Mouse (Mus musculus) neural tube, embryonic 15.5 days (tissue): ENCODE results near the gene Klhl25. TPM values are rescaled to one million over a fixed set of nuclear protein-coding genes. Genes with fewer than 3 reads are reported as not detected.
"Not testable (repeated sequence)": the region's sequence is repeated elsewhere in the genome, so short reads cannot be mapped to it uniquely, and the experiment has no call there.

Experiments used
- ATAC-seq: fragments of 200-750 bp; cut with Nextera tagmentation; 2 replicates; pipeline ENCODE4 v1.8.0; 2017; ENCODE audit warnings: mild to moderate bottlenecking, moderate TSS enrichment, moderate library complexity; ENCODE audit not compliant: low FRiP score
- H3K27ac ChIP-seq: fragments of 300-500 bp; sonication (generic); replicated peaks from 2 replicates; pipeline ENCODE4 v1.5.1; 2015; ENCODE audit warnings: mild to moderate bottlenecking, inconsistent platforms
- H3K27me3 ChIP-seq: fragments of 300-500 bp; sonication (generic); replicated peaks from 2 replicates; pipeline ENCODE4 v1.6.1; 2015; ENCODE audit warnings: inconsistent platforms
- H3K36me3 ChIP-seq: fragments of 300-500 bp; sonication (generic); 2 replicates; pipeline ENCODE4 v1.6.1; 2015; ENCODE audit warnings: inconsistent platforms
- H3K4me1 ChIP-seq: fragments of 300-500 bp; sonication (generic); 2 replicates; pipeline ENCODE4 v1.6.1; 2015; ENCODE audit warnings: inconsistent platforms
- H3K4me2 ChIP-seq: fragments of 300-500 bp; sonication (generic); 2 replicates; pipeline ENCODE4 v1.6.1; 2015; ENCODE audit warnings: inconsistent platforms, mild to moderate bottlenecking, moderate library complexity
- H3K4me3 ChIP-seq: fragments of 300-500 bp; sonication (generic); replicated peaks from 2 replicates; pipeline ENCODE4 v1.5.1; 2015; ENCODE audit warnings: mild to moderate bottlenecking, inconsistent platforms
- H3K9ac ChIP-seq: fragments of 300-500 bp; sonication (generic); replicated peaks from 2 replicates; pipeline ENCODE4 v1.6.1; 2015; ENCODE audit warnings: mild to moderate bottlenecking, inconsistent platforms
- H3K9me3 ChIP-seq: fragments of 300-500 bp; sonication (generic); replicated peaks from 2 replicates; pipeline ENCODE4 v1.6.1; 2016; ENCODE audit warnings: inconsistent platforms
- WGBS: fragments of 180-500 bp; shearing (Covaris S2); methylation state at CpG from one replicate; pipeline ENCODE4 v1.1.7; 2015; ENCODE audit warnings: mixed read lengths; 5-methylcytosine and 5-hydroxymethylcytosine counted together
- polyA plus RNA-seq: library from polyadenylated mRNA; unstranded; fragments of >200 nt; fragmentation: Nextera tagmentation; extraction: Ambion mirVana; gene quantifications from 2 replicates; pipeline ENCODE4 v1.2.1, GENCODE M21; 2015

Klhl25 gene
- polyA plus RNA-seq, 1 experiment from 2014 or later, result 22.0 TPM

DNA sequence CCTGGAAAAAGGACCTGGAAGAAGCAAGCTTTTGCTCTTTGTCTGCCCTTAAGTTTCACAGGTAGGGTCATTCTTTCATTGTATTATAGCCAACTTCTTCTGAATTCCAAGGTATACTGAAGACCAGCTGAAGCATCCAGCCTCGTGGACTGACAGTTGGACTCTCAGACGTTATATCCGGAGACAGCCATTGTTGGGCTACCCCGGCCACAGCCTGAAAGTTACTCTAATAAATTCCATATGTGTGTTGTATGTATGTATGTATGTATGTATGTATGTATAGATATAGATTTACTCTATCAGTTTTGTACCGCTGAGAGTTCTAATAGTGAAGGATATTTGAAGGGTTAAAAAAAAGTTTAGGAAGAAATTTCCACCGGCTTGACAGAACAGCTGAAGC lies 621 bp upstream of the Klhl25 start:
- Histone ChIP-seq H3K9ac (peak overlapping the region; percentile 90), H3K27ac (peak overlapping the region; percentile 69), H3K4me2 (peak overlapping the region; percentile 92), H3K4me1 (peaks cover 36% of the 10 kb centered on the region), H3K9me3 (no peaks in the 10 kb centered on the region), H3K4me3 (peak overlapping the region; percentile 97), H3K36me3 (no peaks in the 10 kb centered on the region), H3K27me3 (no peaks in the 10 kb centered on the region)
- WGBS, result 24% methylated on average over 6 of the region's 6 CpGs
- ATAC-seq, result no peak

DNA sequence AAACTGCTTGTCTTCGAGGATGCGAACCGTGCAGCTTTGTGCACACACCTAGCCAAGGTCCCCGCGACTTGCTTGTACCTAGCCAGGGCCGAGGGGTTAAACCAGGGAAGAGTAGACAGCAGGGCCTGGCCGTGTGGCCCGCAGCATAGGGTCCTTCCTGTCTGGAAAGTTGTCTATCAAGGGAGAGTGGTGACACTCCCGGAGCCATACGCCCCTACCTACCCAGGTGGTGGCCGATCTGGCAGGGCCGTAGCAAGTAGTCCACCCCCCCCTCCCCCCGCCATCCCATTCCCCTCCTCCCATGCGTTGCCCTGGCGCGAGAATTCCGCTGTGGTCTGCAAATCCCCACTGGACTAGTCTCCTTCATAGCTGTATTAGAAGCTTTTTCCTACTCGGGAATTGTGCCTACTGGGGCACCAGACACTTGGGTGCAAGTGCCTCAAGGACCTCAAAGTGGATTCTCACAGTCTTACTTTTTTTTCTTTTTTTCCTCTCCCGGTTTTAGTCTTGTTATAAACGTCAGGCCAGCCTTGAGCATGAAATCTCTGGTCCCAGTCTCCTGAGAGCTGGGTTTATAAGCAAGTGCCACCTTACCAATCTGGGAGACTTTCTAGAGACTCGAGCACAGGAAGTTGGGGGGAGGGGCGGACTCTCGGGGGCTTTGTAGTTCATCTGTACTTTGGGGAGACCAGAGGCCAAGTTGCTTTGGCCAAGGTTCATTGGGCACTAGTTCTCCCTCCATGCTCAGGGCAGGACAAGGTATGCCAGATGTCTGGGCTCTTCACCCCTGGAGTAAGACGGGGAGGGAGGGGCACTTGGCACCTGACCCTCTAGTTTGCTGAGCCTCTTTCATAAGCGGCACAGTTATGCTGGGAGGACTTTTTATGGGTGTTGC lies 913 bp downstream of the Klhl25 start:
- Histone ChIP-seq H3K9ac (peak overlapping the region; percentile 90), H3K27me3 (no peaks in the 10 kb centered on the region), H3K4me2 (peak overlapping the region; percentile 92), H3K4me1 (peaks cover 52% of the 10 kb centered on the region), H3K36me3 (no peaks in the 10 kb centered on the region), H3K9me3 (no peaks in the 10 kb centered on the region), H3K27ac (peak overlapping the region; percentile 82), H3K4me3 (peak overlapping the region; percentile 97)
- ATAC-seq, result peak; percentile 38
- under 1% methylated on average over 24 of the region's 25 CpGs for WGBS

DNA sequence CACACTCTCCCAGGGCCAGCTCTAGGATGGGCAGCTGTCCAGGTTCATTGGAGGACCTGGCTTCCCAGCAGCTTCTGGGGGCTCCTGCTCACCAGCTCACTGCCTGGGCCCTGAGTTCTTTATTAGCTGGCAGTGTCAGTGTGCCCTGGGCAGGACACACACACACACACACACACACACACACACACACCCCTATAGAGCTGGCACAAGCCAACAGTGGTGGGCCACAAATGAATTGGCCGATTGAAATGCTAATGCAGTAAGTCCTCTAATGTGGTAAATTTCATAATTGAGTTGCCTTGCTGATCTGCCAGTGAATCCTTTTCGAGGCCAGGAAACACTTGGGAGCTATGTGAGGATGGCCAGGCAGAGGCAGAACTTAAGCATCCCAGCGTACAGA lies 2.3 kb downstream of the Klhl25 start:
- H3K27me3 ChIP-seq, ATAC-seq, H3K9ac ChIP-seq, H3K27ac ChIP-seq, H3K9me3 ChIP-seq, H3K36me3 ChIP-seq, H3K4me3 ChIP-seq: not testable (repeated sequence)
- Histone ChIP-seq H3K4me1 (peaks cover 65% of the 10 kb centered on the region), H3K4me2 (0 out of 2 replicates have a peak overlapping the region, but pooled peaks have one; percentile 92)
- 81% methylated on average over 1 of the region's 3 CpGs for WGBS

DNA sequence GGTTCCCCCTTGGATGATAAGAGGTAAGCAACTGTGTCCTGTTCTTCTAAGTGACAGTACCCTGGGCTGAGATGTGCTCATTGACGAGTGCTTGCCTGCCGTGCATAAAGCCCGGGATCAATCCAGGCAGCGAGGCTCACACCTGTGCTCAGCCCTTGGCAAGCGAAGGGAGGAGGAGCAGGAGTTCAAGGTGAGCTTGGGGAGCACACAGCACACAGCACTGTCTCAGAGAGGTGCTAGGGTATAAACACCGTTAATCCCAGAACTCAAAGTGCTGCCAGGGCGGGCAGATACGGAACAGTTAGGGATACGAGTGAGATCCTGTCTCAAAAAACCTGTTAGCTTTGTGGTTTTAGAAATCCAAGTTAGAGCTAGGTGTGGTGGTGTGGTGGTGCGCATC lies 3.2 kb downstream of the Klhl25 start:
- no peaks in the 10 kb centered on the region for H3K9me3 ChIP-seq
- H3K4me3 ChIP-seq, result no peak overlapping the region
- no peak overlapping the region for H3K9ac ChIP-seq
- H3K4me2 ChIP-seq, result no peak overlapping the region
- 90% methylated on average over 10 of the region's 10 CpGs for WGBS
- H3K4me1 ChIP-seq, result peaks cover 73% of the 10 kb centered on the region
- no peaks in the 10 kb centered on the region for H3K36me3 ChIP-seq
- no peak for ATAC-seq
- H3K27me3 ChIP-seq, result no peaks in the 10 kb centered on the region
- H3K27ac ChIP-seq, result peak overlapping the region; percentile 37; the same call in 1 of the 2 replicates

- Histone ChIP-seq H3K4me1 (peaks cover 72% of the 10 kb centered on the region), H3K4me2 (peak overlapping the region; percentile 5), H3K27ac (peak overlapping the region; percentile 56), H3K27me3 (no peaks in the 10 kb centered on the region), H3K9ac (no peak overlapping the region), H3K36me3 (no peaks in the 10 kb centered on the region), H3K4me3 (no peak overlapping the region), H3K9me3 (no peaks in the 10 kb centered on the region)
- ATAC-seq, result peak; percentile 39
- 42% methylated on average over 4 of the region's 4 CpGs for WGBS
These were observed 4.3 kb downstream of the Klhl25 start for GRCm38 (mm10) chr7:75852363-75852762.

- H3K9ac ChIP-seq, result no peak overlapping the region; the same call in 1 of the 2 replicates
These were observed 5.2 kb downstream of the Klhl25 start for GRCm38 (mm10) chr7:75853171-75853830.

GRCm38 (mm10) chr7:75854231-75854925 lies 6.3 kb downstream of the Klhl25 start:
- H3K4me1 ChIP-seq, result peaks cover 60% of the 10 kb centered on the region
- no peak for ATAC-seq
- H3K9me3 ChIP-seq, result no peaks in the 10 kb centered on the region
- no peaks in the 10 kb centered on the region for H3K36me3 ChIP-seq
- H3K4me3 ChIP-seq, result no peak overlapping the region
- no peaks in the 10 kb centered on the region for H3K27me3 ChIP-seq
- H3K27ac ChIP-seq, result peak overlapping the region; percentile 56
- H3K9ac ChIP-seq, result no peak overlapping the region
- WGBS, result 16% methylated on average over 6 of the region's 6 CpGs
- 0 out of 2 replicates have a peak overlapping the region, but pooled peaks have one; percentile 3 for H3K4me2 ChIP-seq

More at GRCm38 (mm10) chr7:75853171-75853830, 5.2 kb downstream of the Klhl25 start:
- H3K36me3 ChIP-seq, result no peaks in the 10 kb centered on the region
- no peaks in the 10 kb centered on the region for H3K9me3 ChIP-seq
- peak overlapping the region; percentile 56 for H3K27ac ChIP-seq
- 73% methylated on average over 8 of the region's 8 CpGs for WGBS
- H3K4me2 ChIP-seq, result 0 out of 2 replicates have a peak overlapping the region, but pooled peaks have one; percentile 5
- no peak overlapping the region for H3K4me3 ChIP-seq
- ATAC-seq, result no peak
- H3K4me1 ChIP-seq, result peaks cover 67% of the 10 kb centered on the region
- no peaks in the 10 kb centered on the region for H3K27me3 ChIP-seq

DNA sequence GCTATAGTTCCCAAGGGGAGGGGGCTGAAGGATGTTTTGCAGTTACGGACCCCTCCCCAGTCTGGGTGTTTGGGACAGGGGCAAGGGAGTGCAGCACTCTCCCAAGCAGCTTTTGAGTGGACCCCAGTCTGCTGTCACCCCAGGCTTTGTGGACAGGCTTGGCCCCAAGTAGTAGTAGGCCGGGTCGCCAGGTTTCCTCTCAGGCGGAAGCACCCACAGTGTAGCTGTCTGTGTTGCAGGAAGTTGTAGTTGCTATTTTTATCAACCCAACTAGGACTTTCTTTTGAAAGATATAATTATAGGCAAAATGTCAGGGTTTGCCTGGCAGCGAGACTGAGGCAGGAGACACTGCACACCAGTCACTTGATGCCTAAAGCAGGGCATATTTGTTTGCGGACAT lies 6.9 kb downstream of the Klhl25 start:
- Histone ChIP-seq H3K27ac (peak overlapping the region; percentile 56), H3K36me3 (no peaks in the 10 kb centered on the region), H3K27me3 (no peaks in the 10 kb centered on the region), H3K9me3 (no peaks in the 10 kb centered on the region), H3K4me2 (peak overlapping the region; percentile 3; the same call in 1 of the 2 replicates), H3K4me1 (peaks cover 56% of the 10 kb centered on the region), H3K4me3 (no peak overlapping the region), H3K9ac (no peak overlapping the region)
- ATAC-seq, result no peak
- WGBS, result 75% methylated on average over 6 of the region's 6 CpGs

- Histone ChIP-seq H3K27ac (0 out of 2 replicates have a peak overlapping the region, but pooled peaks have one; percentile 56), H3K9me3 (no peaks in the 10 kb centered on the region), H3K27me3 (no peaks in the 10 kb centered on the region), H3K4me1 (peaks cover 57% of the 10 kb centered on the region), H3K9ac (no peak overlapping the region), H3K36me3 (no peaks in the 10 kb centered on the region), H3K4me3 (no peak overlapping the region), H3K4me2 (no peak overlapping the region)
- 92% methylated on average over 11 of the region's 11 CpGs for WGBS
- ATAC-seq, result no peak
These were observed 8.1 kb downstream of the Klhl25 start for GRCm38 (mm10) chr7:75856259-75856658.

GRCm38 (mm10) chr7:75859771-75860196 lies 11.7 kb downstream of the Klhl25 start:
- peaks cover 25% of the 10 kb centered on the region for H3K4me1 ChIP-seq
- no peaks in the 10 kb centered on the region for H3K27me3 ChIP-seq
- no peak overlapping the region for H3K9ac ChIP-seq
- ATAC-seq, result no peak
- no peaks in the 10 kb centered on the region for H3K9me3 ChIP-seq
- no peak overlapping the region for H3K4me3 ChIP-seq
- H3K36me3 ChIP-seq, result peaks cover 3% of the 10 kb centered on the region; the same call in 1 of the 2 replicates
- WGBS, result 67% methylated on average over 9 of the region's 9 CpGs
- no peak overlapping the region for H3K4me2 ChIP-seq
- H3K27ac ChIP-seq, result no peak overlapping the region
